In the genomic region with DNA sequence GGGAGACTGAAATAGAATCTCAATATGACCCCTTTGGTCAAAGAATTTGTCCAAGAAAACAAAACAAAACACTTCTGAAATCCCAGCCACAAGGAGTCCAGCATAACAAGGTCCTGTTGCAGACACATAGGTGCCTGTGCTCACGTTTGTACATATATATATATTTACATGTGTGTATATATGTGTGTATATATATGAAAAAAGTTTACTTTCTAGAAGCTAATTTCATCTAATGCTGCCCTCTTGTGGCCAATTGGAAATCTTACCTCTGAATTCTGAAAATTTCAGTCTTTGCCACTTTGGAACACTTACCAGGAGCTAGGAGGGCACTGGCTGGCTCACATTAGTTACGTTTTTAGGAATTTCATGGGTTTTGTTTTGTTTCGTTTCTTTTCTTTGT, we compare ENCODE assay signal across 13 mouse cellular contexts. TPM values are rescaled to one million over a fixed set of nuclear protein-coding genes. Genes with fewer than 3 reads are reported as not detected.
A peak's percentile ranks its signal among the peaks of the same experiment; 100 is the strongest.
DNase-seq lines count a peak whose midpoint lies in the region; ATAC-seq and TF ChIP-seq lines count a peak whose summit lies in the region.
"Had no signal": no experiment of that assay in that cellular context is flagged by ENCODE, and none has a peak within 500 bp of the region (broad histone marks: within the 10 kb centered on the region; RNA-seq: fewer than 3 reads in every experiment).

No protein-coding gene starts in this region.

- no peak for ATAC-seq in lung, postnatal 0 days
- ATAC-seq in forebrain, embryonic 16.5 days: no peak

- no peaks in the 10 kb centered on the region for H3K36me3 ChIP-seq in lung, postnatal 0 days (ENCODE audit: insufficient read depth, low read length)
- no peaks in the 10 kb centered on the region for H3K36me3 ChIP-seq in forebrain, embryonic 16.5 days (ENCODE audit: control insufficient read depth, insufficient read depth)
- H3K36me3 ChIP-seq: embryonic facial prominence, embryonic 15.5 days; hindbrain, embryonic 13.5 days; limb, embryonic 15.5 days; neural tube, embryonic 12.5 days had no signal

- intact Hi-C loops in gastrocnemius, postnatal 14 days (cut with DNase I; ENCODE audit: low total_unique reads): no loop called here

- H3K4me3 ChIP-seq in lung, postnatal 0 days (ENCODE audit: low read depth, low read length): no peak overlapping the region
- no peak overlapping the region for H3K4me3 ChIP-seq in forebrain, embryonic 16.5 days (replicated peaks; ENCODE audit: low read length)
- H3K4me3 ChIP-seq: embryonic facial prominence, embryonic 15.5 days; hindbrain, embryonic 13.5 days; limb, embryonic 15.5 days; neural tube, embryonic 12.5 days had no signal

- H3K9me3 ChIP-seq in lung, postnatal 0 days (ENCODE audit: low read length): no peaks in the 10 kb centered on the region
- H3K9me3 ChIP-seq in forebrain, embryonic 16.5 days (ENCODE audit: control insufficient read depth, low read length): no peaks in the 10 kb centered on the region
- H3K9me3 ChIP-seq: embryonic facial prominence, embryonic 15.5 days; hindbrain, embryonic 13.5 days; limb, embryonic 15.5 days; neural tube, embryonic 12.5 days had no signal

- peak; percentile 55 for TF ChIP-seq CTCF in lung, postnatal 0 days (IDR thresholded peaks at IDR 0.05)

- DNase-seq in gastrocnemius, adult 18-20 months (ENCODE audit: low spot score): peak; percentile 17
- DNase-seq in gastrocnemius, postnatal 14 days: no peak
- DNase-seq in lung, postnatal 0 days (ENCODE audit: low spot score): peak; percentile 63
- no peak for DNase-seq in lung, adult 18-20 months
- DNase-seq in NIH3T3 (ENCODE audit: low read depth): peak; percentile 69
- DNase-seq in mesoderm, embryonic 11.5 days (ENCODE audit: low read depth, low spot score): peak; percentile 10
- no peak for DNase-seq in spleen, adult 18-20 months

- no peak for TF ChIP-seq EP300 in lung, postnatal 0 days (IDR thresholded peaks at IDR 0.05)

- H3K27me3 ChIP-seq in lung, postnatal 0 days (replicated peaks; ENCODE audit: insufficient read depth, low read length): no peaks in the 10 kb centered on the region
- H3K27me3 ChIP-seq in forebrain, embryonic 16.5 days (replicated peaks; ENCODE audit: control insufficient read depth, insufficient read depth, low read length): no peaks in the 10 kb centered on the region
- H3K27me3 ChIP-seq: embryonic facial prominence, embryonic 15.5 days; hindbrain, embryonic 13.5 days; limb, embryonic 15.5 days; neural tube, embryonic 12.5 days had no signal

- no peak overlapping the region for H3K4me2 ChIP-seq in lung, postnatal 0 days (replicated peaks; ENCODE audit: low read depth, low read length)
- H3K4me2 ChIP-seq in forebrain, embryonic 16.5 days (ENCODE audit: low read length): no peak overlapping the region
- H3K4me2 ChIP-seq: embryonic facial prominence, embryonic 15.5 days; hindbrain, embryonic 13.5 days; limb, embryonic 15.5 days; neural tube, embryonic 12.5 days had no signal

- no peak overlapping the region for H3K27ac ChIP-seq in lung, postnatal 0 days (ENCODE audit: low read length)
- H3K27ac ChIP-seq in forebrain, embryonic 16.5 days (ENCODE audit: low read length): no peak overlapping the region
- H3K27ac ChIP-seq: embryonic facial prominence, embryonic 15.5 days; hindbrain, embryonic 13.5 days; limb, embryonic 15.5 days; neural tube, embryonic 12.5 days had no signal

- no peaks in the 10 kb centered on the region for H3K4me1 ChIP-seq in lung, postnatal 0 days (ENCODE audit: insufficient read depth, low read depth, low read length)
- H3K4me1 ChIP-seq in forebrain, embryonic 16.5 days (replicated peaks; ENCODE audit: control insufficient read depth, insufficient read depth, low read length): no peaks in the 10 kb centered on the region
- H3K4me1 ChIP-seq: embryonic facial prominence, embryonic 15.5 days; hindbrain, embryonic 13.5 days; limb, embryonic 15.5 days; neural tube, embryonic 12.5 days had no signal

- WGBS in lung, postnatal 0 days: 6% methylated on average over 3 of the region's 3 CpGs
- 24% methylated on average over 3 of the region's 3 CpGs for WGBS in forebrain, embryonic 16.5 days

- H3K9ac ChIP-seq in lung, postnatal 0 days (replicated peaks; ENCODE audit: low read depth): no peak overlapping the region
- no peak overlapping the region for H3K9ac ChIP-seq in forebrain, embryonic 16.5 days (replicated peaks; ENCODE audit: low read depth, low read length)
- H3K9ac ChIP-seq: embryonic facial prominence, embryonic 15.5 days; hindbrain, embryonic 13.5 days; limb, embryonic 15.5 days; neural tube, embryonic 12.5 days had no signal

RNA-seq across cellular contexts. Expression of a gene that starts 17.7 kb away (rescaled TPM):
- 10 to 100 TPM; 17.6 to 29.5 TPM for total RNA-seq in gastrocnemius, adult 18-20 months (2021)
- 10 to 100 TPM; 10.6 to 22.8 TPM for total RNA-seq in gastrocnemius, postnatal 14 days (2021)
- polyA plus RNA-seq in lung, postnatal 0 days (2015; fragmentation: Nextera tagmentation; extraction: Ambion mirVana): 4.3 and 6.7 TPM in 2 replicates
- polyA plus RNA-seq in forebrain, embryonic 16.5 days (2015; fragmentation: Nextera tagmentation; extraction: Ambion mirVana): 0.39 and 0.80 TPM in 2 replicates

RNA-seq across cellular contexts. Expression of a gene that starts 44.8 kb away (rescaled TPM):
- total RNA-seq in gastrocnemius, adult 18-20 months (2021): under 1 TPM; 0.43 to 0.59 TPM
- total RNA-seq in gastrocnemius, postnatal 14 days (2021): under 1 TPM; 0.16 to 0.42 TPM
- polyA plus RNA-seq in lung, postnatal 0 days (2015; fragmentation: Nextera tagmentation; extraction: Ambion mirVana): 0.04 TPM in 1 of 2 replicates, not detected in the other
- not detected in 2 replicates for polyA plus RNA-seq in forebrain, embryonic 16.5 days (2015; fragmentation: Nextera tagmentation; extraction: Ambion mirVana)
- polyA plus RNA-seq: embryonic facial prominence, embryonic 15.5 days; limb, embryonic 15.5 days; neural tube, embryonic 12.5 days; stomach, embryonic 16.5 days had no signal

Comparison
In these comparisons a context has a peak if more than half of its experiments do, and no peak if none do; other contexts are left out.
1. DNase-seq: peak in gastrocnemius, adult 18-20 months (single experiment), lung, postnatal 0 days (single experiment), NIH3T3 (single experiment) and mesoderm, embryonic 11.5 days (single experiment); none in gastrocnemius, postnatal 14 days (single experiment), lung, adult 18-20 months (0 of 2) and spleen, adult 18-20 months (0 of 2).